Mouse (Mus musculus) stomach, embryonic 15.5 days (tissue): ENCODE results near the gene Omt2b. TPM values are rescaled to one million over a fixed set of nuclear protein-coding genes. Genes with fewer than 3 reads are reported as not detected.
"Not testable (repeated sequence)": the region's sequence is repeated elsewhere in the genome, so short reads cannot be mapped to it uniquely, and the experiment has no call there.

Experiments used
- ATAC-seq: fragments of 200-750 bp; cut with Nextera tagmentation; 2 replicates; pipeline ENCODE4 v1.8.0; 2017; ENCODE audit warnings: low read depth, moderate number of reproducible peaks, moderate TSS enrichment; ENCODE audit not compliant: insufficient read depth, low FRiP score
- H3K27ac ChIP-seq: fragments of 300-500 bp; sonication (generic); 2 replicates; pipeline ENCODE4 v1.5.1; 2015; ENCODE audit warnings: mild to moderate bottlenecking, inconsistent platforms
- H3K27me3 ChIP-seq: fragments of 300-500 bp; sonication (generic); replicated peaks from 2 replicates; pipeline ENCODE4 v1.6.1; 2015; ENCODE audit warnings: inconsistent platforms
- H3K36me3 ChIP-seq: fragments of 300-500 bp; sonication (generic); 2 replicates; pipeline ENCODE4 v1.6.1; 2015; ENCODE audit warnings: inconsistent platforms
- H3K4me1 ChIP-seq: fragments of 300-500 bp; sonication (generic); 2 replicates; pipeline ENCODE4 v1.6.1; 2015; ENCODE audit warnings: inconsistent platforms
- H3K4me2 ChIP-seq: fragments of 300-500 bp; sonication (generic); 2 replicates; pipeline ENCODE4 v1.6.1; 2015; ENCODE audit warnings: mild to moderate bottlenecking, inconsistent platforms
- H3K4me3 ChIP-seq: fragments of 300-500 bp; sonication (generic); replicated peaks from 2 replicates; pipeline ENCODE4 v1.5.1; 2015; ENCODE audit warnings: inconsistent platforms
- H3K9ac ChIP-seq: fragments of 300-500 bp; sonication (generic); 2 replicates; pipeline ENCODE4 v1.6.1; 2015; ENCODE audit warnings: inconsistent platforms
- H3K9me3 ChIP-seq: fragments of 300-500 bp; sonication (generic); 2 replicates; pipeline ENCODE4 v1.6.1; 2016; ENCODE audit warnings: inconsistent platforms
- WGBS: fragments of 180-500 bp; shearing (Covaris S2); methylation state at CpG from one replicate; pipeline ENCODE4 v1.1.7; 2015; 5-methylcytosine and 5-hydroxymethylcytosine counted together
- polyA plus RNA-seq: library from polyadenylated mRNA; unstranded; fragments of >200 nt; fragmentation: Nextera tagmentation; extraction: Ambion mirVana; gene quantifications from 2 replicates; pipeline ENCODE4 v1.2.1, GENCODE M21; 2015

The Omt2b gene
- polyA plus RNA-seq, 1 experiment from 2014 or later = not detected

GRCm38 (mm10) chr9:78358053-78358452 lies 30.7 kb downstream of the Omt2b start:
- H3K4me1 ChIP-seq = no peaks in the 10 kb centered on the region
- no peaks in the 10 kb centered on the region for H3K36me3 ChIP-seq
- H3K4me2 ChIP-seq = no peak overlapping the region
- no peak overlapping the region for H3K4me3 ChIP-seq
- no peak overlapping the region for H3K27ac ChIP-seq
- no peaks in the 10 kb centered on the region for H3K9me3 ChIP-seq
- no peak for ATAC-seq
- H3K27me3 ChIP-seq = no peaks in the 10 kb centered on the region
- H3K9ac ChIP-seq = no peak overlapping the region
- 15% methylated on average over 9 of the region's 9 CpGs for WGBS

GRCm38 (mm10) chr9:78359750-78360483 lies 32.5 kb downstream of the Omt2b start:
- Histone ChIP-seq H3K4me3 (no peak overlapping the region), H3K27me3 (no peaks in the 10 kb centered on the region), H3K4me2 (no peak overlapping the region), H3K27ac (no peak overlapping the region), H3K4me1 (no peaks in the 10 kb centered on the region), H3K9me3 (no peaks in the 10 kb centered on the region), H3K36me3 (no peaks in the 10 kb centered on the region), H3K9ac (no peak overlapping the region)
- WGBS = 72% methylated on average over 6 of the region's 6 CpGs
- no peak for ATAC-seq

GRCm38 (mm10) chr9:78360484-78360872 lies 33.1 kb downstream of the Omt2b start:
- Histone ChIP-seq H3K9ac (no peak overlapping the region), H3K36me3 (no peaks in the 10 kb centered on the region), H3K4me3 (no peak overlapping the region), H3K27me3 (no peaks in the 10 kb centered on the region), H3K4me2 (no peak overlapping the region), H3K4me1 (no peaks in the 10 kb centered on the region), H3K9me3 (no peaks in the 10 kb centered on the region), H3K27ac (no peak overlapping the region)
- ATAC-seq = no peak
- WGBS = 46% methylated on average over 2 of the region's 2 CpGs

- Histone ChIP-seq H3K9me3 (no peaks in the 10 kb centered on the region), H3K4me3 (no peak overlapping the region), H3K4me1 (no peaks in the 10 kb centered on the region), H3K36me3 (no peaks in the 10 kb centered on the region), H3K9ac (no peak overlapping the region), H3K27ac (no peak overlapping the region), H3K27me3 (no peaks in the 10 kb centered on the region), H3K4me2 (no peak overlapping the region)
- 55% methylated on average over 6 of the region's 6 CpGs for WGBS
- no peak for ATAC-seq
Observed at GRCm38 (mm10) chr9:78363374-78363773, 36.0 kb downstream of the Omt2b start.

GRCm38 (mm10) chr9:78364701-78365100 lies 37.3 kb downstream of the Omt2b start:
- H3K4me3 ChIP-seq = no peak overlapping the region
- no peaks in the 10 kb centered on the region for H3K4me1 ChIP-seq
- no peak overlapping the region for H3K4me2 ChIP-seq
- H3K9me3 ChIP-seq = no peaks in the 10 kb centered on the region
- ATAC-seq = no peak
- WGBS = 85% methylated on average over 6 of the region's 6 CpGs
- H3K36me3 ChIP-seq = no peaks in the 10 kb centered on the region
- no peak overlapping the region for H3K9ac ChIP-seq
- no peaks in the 10 kb centered on the region for H3K27me3 ChIP-seq
- H3K27ac ChIP-seq = no peak overlapping the region

GRCm38 (mm10) chr9:78365850-78366544 lies 38.6 kb downstream of the Omt2b start:
- H3K4me1 ChIP-seq = no peaks in the 10 kb centered on the region
- ATAC-seq = no peak
- WGBS = 62% methylated on average over 13 of the region's 13 CpGs
- no peak overlapping the region for H3K4me3 ChIP-seq
- no peak overlapping the region for H3K9ac ChIP-seq
- H3K9me3 ChIP-seq = no peaks in the 10 kb centered on the region
- no peaks in the 10 kb centered on the region for H3K27me3 ChIP-seq
- no peak overlapping the region for H3K4me2 ChIP-seq
- H3K36me3 ChIP-seq = no peaks in the 10 kb centered on the region
- H3K27ac ChIP-seq = no peak overlapping the region

GRCm38 (mm10) chr9:78367959-78368358 lies 40.6 kb downstream of the Omt2b start, which contains the start of gene Dppa5a:
Dppa5a (minus strand) TSS chr9:78368177.
- not testable (repeated sequence) for H3K27ac ChIP-seq, H3K4me1 ChIP-seq, H3K9ac ChIP-seq, H3K4me3 ChIP-seq, H3K9me3 ChIP-seq, H3K27me3 ChIP-seq, H3K4me2 ChIP-seq, ATAC-seq, H3K36me3 ChIP-seq
- WGBS = 88% methylated on average over 16 of the region's 16 CpGs

- Histone ChIP-seq H3K4me2 (no peak overlapping the region), H3K4me3 (no peak overlapping the region), H3K36me3 (no peaks in the 10 kb centered on the region), H3K27ac (no peak overlapping the region), H3K9ac (no peak overlapping the region), H3K27me3 (no peaks in the 10 kb centered on the region), H3K9me3 (no peaks in the 10 kb centered on the region), H3K4me1 (no peaks in the 10 kb centered on the region)
- no peak for ATAC-seq
- 57% methylated on average over 3 of the region's 3 CpGs for WGBS
Observed at GRCm38 (mm10) chr9:78368671-78369293, 41.4 kb downstream of the Omt2b start.

GRCm38 (mm10) chr9:78369349-78369748 lies 42.0 kb downstream of the Omt2b start:
- 85% methylated on average over 2 of the region's 2 CpGs for WGBS
- no peaks in the 10 kb centered on the region for H3K27me3 ChIP-seq

GRCm38 (mm10) chr9:78369786-78370185 lies 42.4 kb downstream of the Omt2b start:
- ATAC-seq = no peak
- H3K9ac ChIP-seq = no peak overlapping the region
- no peaks in the 10 kb centered on the region for H3K4me1 ChIP-seq
- 86% methylated on average over 7 of the region's 7 CpGs for WGBS
- H3K4me3 ChIP-seq = no peak overlapping the region
- H3K27ac ChIP-seq = no peak overlapping the region
- H3K4me2 ChIP-seq = no peak overlapping the region
- no peaks in the 10 kb centered on the region for H3K36me3 ChIP-seq
- H3K9me3 ChIP-seq = no peaks in the 10 kb centered on the region
- H3K27me3 ChIP-seq = no peaks in the 10 kb centered on the region

More at GRCm38 (mm10) chr9:78369349-78369748, 42.0 kb downstream of the Omt2b start:
- Histone ChIP-seq H3K36me3 (no peaks in the 10 kb centered on the region), H3K9ac (no peak overlapping the region), H3K9me3 (no peaks in the 10 kb centered on the region), H3K4me2 (no peak overlapping the region), H3K4me1 (no peaks in the 10 kb centered on the region), H3K4me3 (no peak overlapping the region), H3K27ac (no peak overlapping the region)
- no peak for ATAC-seq

- Histone ChIP-seq H3K27me3 (no peaks in the 10 kb centered on the region), H3K4me3 (no peak overlapping the region), H3K9ac (no peak overlapping the region), H3K27ac (no peak overlapping the region), H3K36me3 (no peaks in the 10 kb centered on the region), H3K4me2 (no peak overlapping the region), H3K9me3 (no peaks in the 10 kb centered on the region), H3K4me1 (no peaks in the 10 kb centered on the region)
- ATAC-seq = no peak
- 93% methylated on average over 3 of the region's 3 CpGs for WGBS
Observed at GRCm38 (mm10) chr9:78371441-78371840, 44.1 kb downstream of the Omt2b start.

- 75% methylated on average over 10 of the region's 10 CpGs for WGBS
- Histone ChIP-seq H3K27me3 (no peaks in the 10 kb centered on the region), H3K9me3 (no peaks in the 10 kb centered on the region), H3K36me3 (no peaks in the 10 kb centered on the region), H3K4me3 (no peak overlapping the region), H3K9ac (no peak overlapping the region), H3K27ac (no peak overlapping the region), H3K4me1 (peaks cover 1% of the 10 kb centered on the region; the same call in 1 of the 2 replicates), H3K4me2 (no peak overlapping the region)
- no peak for ATAC-seq
Observed at GRCm38 (mm10) chr9:78372827-78373504, 45.6 kb downstream of the Omt2b start.
